Mouse (Mus musculus) liver (tissue): ENCODE measurements around the gene Nr1h3.
A peak's percentile ranks its signal among the peaks of the same experiment; 100 is the strongest.

Source experiments
- DNase-seq: peaks from one replicate; pipeline ENCODE4 v3.0.0-alpha.2; 2020; ENCODE audit warnings: mixed read lengths

Gene Nr1h3

GRCm38 (mm10) chr2:91183711-91184405, 18.8 kb downstream of the Nr1h3 start, which contains the start of gene Madd:
Gene Madd (minus strand): TSS chr2:91183837.
- peak; percentile 67 for DNase-seq

- peak; percentile 98 for DNase-seq
These were observed 19.5 kb downstream of the Nr1h3 start for GRCm38 (mm10) chr2:91183148-91183513.

- peak; percentile 87 for DNase-seq
These were observed 20.1 kb downstream of the Nr1h3 start for GRCm38 (mm10) chr2:91182405-91183147.

GRCm38 (mm10) chr2:91182016-91182404, 20.6 kb downstream of the Nr1h3 start:
- DNase-seq, result no peak

- no peak for DNase-seq
These were observed 21.9 kb downstream of the Nr1h3 start for GRCm38 (mm10) chr2:91180706-91181105.

- no peak for DNase-seq
These were observed 22.8 kb downstream of the Nr1h3 start for GRCm38 (mm10) chr2:91179825-91180224.

GRCm38 (mm10) chr2:91176234-91176633, 26.4 kb downstream of the Nr1h3 start:
- DNase-seq, result no peak

GRCm38 (mm10) chr2:91175490-91175889, 27.1 kb downstream of the Nr1h3 start:
- DNase-seq, result no peak

- DNase-seq, result no peak
These were observed 32.9 kb downstream of the Nr1h3 start for GRCm38 (mm10) chr2:91169587-91170322.

GRCm38 (mm10) chr2:91167629-91168028, 35.0 kb downstream of the Nr1h3 start:
- no peak for DNase-seq

- peak; percentile 21 for DNase-seq
These were observed 37.6 kb downstream of the Nr1h3 start for GRCm38 (mm10) chr2:91164991-91165390.

- DNase-seq, result no peak
These were observed 39.1 kb downstream of the Nr1h3 start for GRCm38 (mm10) chr2:91163532-91163931.

- no peak for DNase-seq
These were observed 39.7 kb downstream of the Nr1h3 start for GRCm38 (mm10) chr2:91162952-91163351.

GRCm38 (mm10) chr2:91160591-91160990, 42.0 kb downstream of the Nr1h3 start:
- no peak for DNase-seq

GRCm38 (mm10) chr2:91157002-91157752, 45.5 kb downstream of the Nr1h3 start:
- no peak for DNase-seq

GRCm38 (mm10) chr2:91154091-91154490, 48.5 kb downstream of the Nr1h3 start:
- no peak for DNase-seq

- no peak for DNase-seq
These were observed 49.7 kb downstream of the Nr1h3 start for GRCm38 (mm10) chr2:91152885-91153377.

GRCm38 (mm10) chr2:91151331-91151730, 51.3 kb downstream of the Nr1h3 start:
- DNase-seq, result no peak

GRCm38 (mm10) chr2:91148101-91148500, 54.5 kb downstream of the Nr1h3 start:
- DNase-seq, result no peak

GRCm38 (mm10) chr2:91143401-91143800, 59.2 kb downstream of the Nr1h3 start:
- DNase-seq, result no peak

- DNase-seq, result no peak
These were observed 59.7 kb downstream of the Nr1h3 start for GRCm38 (mm10) chr2:91142920-91143319.

- DNase-seq, result no peak
These were observed 62.9 kb downstream of the Nr1h3 start for GRCm38 (mm10) chr2:91139764-91140163.

- no peak for DNase-seq
These were observed 63.3 kb downstream of the Nr1h3 start for GRCm38 (mm10) chr2:91139311-91139710.
